Mouse (Mus musculus) liver, embryonic 11.5 days (tissue): Measurements from ENCODE around the gene Yae1d1. TPM values are rescaled to one million over a fixed set of nuclear protein-coding genes. Genes with fewer than 3 reads are reported as not detected.

ENCODE experiments used
- ATAC-seq: fragments of 200-750 bp; cut with Nextera tagmentation; replicated peaks from 2 replicates; pipeline ENCODE4 v1.8.0; 2017; ENCODE audit warnings: moderate number of reproducible peaks, mild to moderate bottlenecking, moderate TSS enrichment, moderate library complexity; ENCODE audit not compliant: low FRiP score
- DNase-seq: peaks from one replicate; pipeline ENCODE4 v3.0.0-alpha.2; 2017; ENCODE audit warnings: low spot score
- H3K27ac ChIP-seq: fragments of 300-500 bp; sonication (generic); 2 replicates; pipeline ENCODE4 v1.5.1; 2014; ENCODE audit warnings: mild to moderate bottlenecking, low read depth, low read length, control low read depth
- H3K27me3 ChIP-seq: fragments of 300-500 bp; sonication (generic); replicated peaks from 2 replicates; pipeline ENCODE4 v1.6.1; 2014; ENCODE audit warnings: low read length, mixed read lengths; ENCODE audit not compliant: control insufficient read depth, insufficient read depth
- H3K36me3 ChIP-seq: fragments of 300-500 bp; sonication (generic); 2 replicates; pipeline ENCODE4 v1.6.1; 2014; ENCODE audit warnings: mild to moderate bottlenecking, low read length, moderate library complexity, mixed read lengths; ENCODE audit not compliant: control insufficient read depth, insufficient read depth
- H3K4me1 ChIP-seq: fragments of 300-500 bp; sonication (generic); replicated peaks from 2 replicates; pipeline ENCODE4 v1.6.1; 2014; ENCODE audit warnings: low read length, mixed read lengths; ENCODE audit not compliant: control insufficient read depth, insufficient read depth
- H3K4me2 ChIP-seq: fragments of 300-500 bp; sonication (generic); 2 replicates; pipeline ENCODE4 v1.6.1; 2014; ENCODE audit warnings: mild to moderate bottlenecking, control low read depth, moderate library complexity
- H3K4me3 ChIP-seq: fragments of 300-500 bp; sonication (generic); 2 replicates; pipeline ENCODE4 v1.5.1; 2014; ENCODE audit warnings: low read depth, low read length, control low read depth
- H3K9ac ChIP-seq: fragments of 300-500 bp; sonication (generic); 2 replicates; pipeline ENCODE4 v1.6.1; 2014; ENCODE audit warnings: low read depth, low read length, control low read depth
- H3K9me3 ChIP-seq: fragments of 300-500 bp; sonication (generic); 2 replicates; pipeline ENCODE4 v1.6.1; 2016; ENCODE audit warnings: low read length, inconsistent platforms, mixed read lengths; ENCODE audit not compliant: control insufficient read depth
- WGBS: fragments of 180-500 bp; shearing (Covaris S2); extraction: QIAGEN DNeasy Blood & Tissue Kit; methylation state at CpG from one replicate; pipeline ENCODE4 v1.1.7; 2014; 5-methylcytosine and 5-hydroxymethylcytosine counted together
- polyA plus RNA-seq: library from polyadenylated mRNA; unstranded; fragments of >200 nt; fragmentation: Nextera tagmentation; extraction: Ambion mirVana; gene quantifications from 2 replicates; pipeline ENCODE4 v1.2.1, GENCODE M21; 2014

Gene Yae1d1
- polyA plus RNA-seq, result 57.8 and 59.3 TPM in 2 replicates

GRCm38 (mm10) chr13:17992697-17993514 is at the start of gene Yae1d1:
Yae1d1 (minus strand) TSS chr13:17993349.
- peak within 1 kb of the TSS; percentile 58 for H3K27ac ChIP-seq
- peak; percentile 96 for ATAC-seq
- DNase-seq, result peak; percentile 93
- peaks cover 4% of the 10 kb centered on the region for H3K4me1 ChIP-seq
- peak within 1 kb of the TSS; percentile 68 for H3K4me2 ChIP-seq
- no peaks in the 10 kb centered on the region for H3K9me3 ChIP-seq
- WGBS, result under 1% methylated on average over 54 of the region's 54 CpGs
- no peaks in the 10 kb centered on the region for H3K36me3 ChIP-seq
- H3K9ac ChIP-seq, result peak within 1 kb of the TSS; percentile 93
- peak within 1 kb of the TSS; percentile 85 for H3K4me3 ChIP-seq
- H3K27me3 ChIP-seq, result no peaks in the 10 kb centered on the region

- DNase-seq, result no peak
- Histone ChIP-seq H3K9me3 (no peaks in the 10 kb centered on the region), H3K36me3 (no peaks in the 10 kb centered on the region), H3K27me3 (no peaks in the 10 kb centered on the region), H3K4me3 (no peak overlapping the region), H3K4me1 (no peaks in the 10 kb centered on the region), H3K4me2 (no peak overlapping the region), H3K9ac (no peak overlapping the region), H3K27ac (no peak overlapping the region)
- WGBS, result 53% methylated on average over 2 of the region's 2 CpGs
- no peak for ATAC-seq
Observed at GRCm38 (mm10) chr13:18038814-18039213, 45.7 kb upstream of the Yae1d1 start.

- Histone ChIP-seq H3K27me3 (no peaks in the 10 kb centered on the region), H3K4me1 (no peaks in the 10 kb centered on the region), H3K27ac (no peak overlapping the region), H3K4me2 (no peak overlapping the region), H3K9ac (no peak overlapping the region), H3K9me3 (no peaks in the 10 kb centered on the region), H3K36me3 (no peaks in the 10 kb centered on the region), H3K4me3 (no peak overlapping the region)
- WGBS, result 38% methylated on average over 3 of the region's 3 CpGs
- ATAC-seq, result no peak
- no peak for DNase-seq
Observed at GRCm38 (mm10) chr13:18016604-18017003, 23.5 kb upstream of the Yae1d1 start.

GRCm38 (mm10) chr13:18013205-18013604 is 20.1 kb upstream of the Yae1d1 start:
- Histone ChIP-seq H3K4me1 (no peaks in the 10 kb centered on the region), H3K27me3 (no peaks in the 10 kb centered on the region), H3K4me3 (no peak overlapping the region), H3K36me3 (no peaks in the 10 kb centered on the region), H3K27ac (no peak overlapping the region), H3K9ac (no peak overlapping the region), H3K9me3 (no peaks in the 10 kb centered on the region), H3K4me2 (no peak overlapping the region)
- whole genome bisulfite sequencing, result 78% methylated on average over 6 of the region's 6 CpGs
- ATAC-seq (no peak), DNase-seq (no peak)

GRCm38 (mm10) chr13:18011055-18011454 is 17.9 kb upstream of the Yae1d1 start:
- H3K4me3 ChIP-seq, result no peak overlapping the region
- no peaks in the 10 kb centered on the region for H3K36me3 ChIP-seq
- 67% methylated on average over 4 of the region's 4 CpGs for WGBS
- DNase-seq (no peak), ATAC-seq (no peak)
- H3K9me3 ChIP-seq, result no peaks in the 10 kb centered on the region
- no peak overlapping the region for H3K9ac ChIP-seq
- no peaks in the 10 kb centered on the region for H3K4me1 ChIP-seq
- H3K27me3 ChIP-seq, result no peaks in the 10 kb centered on the region
- no peak overlapping the region for H3K27ac ChIP-seq
- no peak overlapping the region for H3K4me2 ChIP-seq

- peak overlapping the region; percentile 68 for H3K4me2 ChIP-seq
- H3K9me3 ChIP-seq, result no peaks in the 10 kb centered on the region
- no peaks in the 10 kb centered on the region for H3K27me3 ChIP-seq
- DNase-seq (no peak), ATAC-seq (no peak)
- no peak overlapping the region for H3K27ac ChIP-seq
- no peaks in the 10 kb centered on the region for H3K36me3 ChIP-seq
- peak overlapping the region; percentile 93 for H3K9ac ChIP-seq
- 38% methylated on average over 7 of the region's 7 CpGs for WGBS
- H3K4me3 ChIP-seq, result peak overlapping the region; percentile 85
- H3K4me1 ChIP-seq, result peaks cover 4% of the 10 kb centered on the region
Observed at GRCm38 (mm10) chr13:17993515-17993847, 332 bp upstream of the Yae1d1 start.

- no peak for ATAC-seq
- 55% methylated on average over 4 of the region's 4 CpGs for WGBS
- Histone ChIP-seq H3K27me3 (no peaks in the 10 kb centered on the region), H3K9me3 (no peaks in the 10 kb centered on the region), H3K4me1 (peaks cover 4% of the 10 kb centered on the region), H3K9ac (no peak overlapping the region), H3K27ac (no peak overlapping the region), H3K4me2 (peak overlapping the region; percentile 68), H3K36me3 (peaks cover 3% of the 10 kb centered on the region; the same call in 1 of the 2 replicates), H3K4me3 (peak overlapping the region; percentile 85)
- no peak for DNase-seq
Observed at GRCm38 (mm10) chr13:17992009-17992408, 1.1 kb downstream of the Yae1d1 start.

- Histone ChIP-seq H3K27me3 (no peaks in the 10 kb centered on the region), H3K4me1 (no peaks in the 10 kb centered on the region), H3K9me3 (no peaks in the 10 kb centered on the region), H3K9ac (no peak overlapping the region), H3K4me2 (no peak overlapping the region), H3K36me3 (peaks cover 11% of the 10 kb centered on the region; the same call in 1 of the 2 replicates), H3K27ac (no peak overlapping the region), H3K4me3 (no peak overlapping the region)
- no peak for ATAC-seq
- no peak for DNase-seq
- WGBS, result 55% methylated on average over 4 of the region's 4 CpGs
Observed at GRCm38 (mm10) chr13:17983194-17983593, 10.0 kb downstream of the Yae1d1 start.

GRCm38 (mm10) chr13:17982634-17983033 is 10.5 kb downstream of the Yae1d1 start:
- WGBS, result 86% methylated on average over 5 of the region's 5 CpGs
- Histone ChIP-seq H3K36me3 (peaks cover 11% of the 10 kb centered on the region; the same call in 1 of the 2 replicates), H3K9ac (no peak overlapping the region), H3K4me2 (no peak overlapping the region), H3K27ac (no peak overlapping the region), H3K4me1 (no peaks in the 10 kb centered on the region), H3K9me3 (no peaks in the 10 kb centered on the region), H3K4me3 (no peak overlapping the region), H3K27me3 (no peaks in the 10 kb centered on the region)
- DNase-seq (no peak), ATAC-seq (no peak)
